Mouse (Mus musculus) lung, embryonic 14.5 days (tissue): ENCODE data around the gene Gna14. TPM values are rescaled to one million over a fixed set of nuclear protein-coding genes. Genes with fewer than 3 reads are reported as not detected.

Experiments used
- ATAC-seq: fragments of 200-750 bp; cut with Nextera tagmentation; 2 replicates; pipeline ENCODE4 v1.8.0; 2017; ENCODE audit warnings: mild to moderate bottlenecking, moderate TSS enrichment, moderate library complexity; ENCODE audit not compliant: insufficient read depth
- DNase-seq: peaks from one replicate; pipeline ENCODE4 v3.0.0-alpha.2; 2015
- H3K27ac ChIP-seq: fragments of 300-500 bp; sonication (generic); 2 replicates; pipeline ENCODE4 v1.5.1; 2014; ENCODE audit warnings: low read depth, mild to moderate bottlenecking, moderate library complexity
- H3K27me3 ChIP-seq: fragments of 300-500 bp; sonication (generic); 2 replicates; pipeline ENCODE4 v1.6.1; 2014; ENCODE audit warnings: low read length, control low read depth; ENCODE audit not compliant: insufficient read depth
- H3K36me3 ChIP-seq: fragments of 300-500 bp; sonication (generic); 2 replicates; pipeline ENCODE4 v1.6.1; 2014; ENCODE audit warnings: control low read depth; ENCODE audit not compliant: insufficient read depth
- H3K4me1 ChIP-seq: fragments of 300-500 bp; sonication (generic); 2 replicates; pipeline ENCODE4 v1.6.1; 2014; ENCODE audit warnings: antibody characterized with exemption, control low read depth; ENCODE audit not compliant: insufficient read depth
- H3K4me2 ChIP-seq: fragments of 300-500 bp; sonication (generic); 2 replicates; pipeline ENCODE4 v1.6.1; 2014; ENCODE audit warnings: mild to moderate bottlenecking
- H3K4me3 ChIP-seq: fragments of 300-500 bp; sonication (generic); 2 replicates; pipeline ENCODE4 v1.5.1; 2014; ENCODE audit warnings: low read depth, low read length
- H3K9ac ChIP-seq: fragments of 300-500 bp; sonication (generic); 2 replicates; pipeline ENCODE4 v1.6.1; 2014
- H3K9me3 ChIP-seq: fragments of 300-500 bp; sonication (generic); 2 replicates; pipeline ENCODE4 v1.6.1; 2016; ENCODE audit warnings: low read depth, low read length, control low read depth
- CTCF ChIP-seq: IDR thresholded peaks from 2 replicates; pipeline ENCODE4 v1.5.1; 2016; ENCODE audit warnings: antibody characterized with exemption, low read depth
- WGBS: fragments of 180-500 bp; shearing (Covaris S2); extraction: QIAGEN DNeasy Blood & Tissue Kit; methylation state at CpG from one replicate; pipeline ENCODE4 v1.1.7; 2014; 5-methylcytosine and 5-hydroxymethylcytosine counted together
- polyA plus RNA-seq: library from polyadenylated mRNA; unstranded; fragments of >200 nt; fragmentation: Nextera tagmentation; extraction: Ambion mirVana; gene quantifications from 2 replicates; pipeline ENCODE4 v1.2.1, GENCODE M21; 2014

Gene Gna14
- polyA plus RNA-seq, 1 experiment from 2014 or later, result 13.4 TPM

- 32% methylated on average over 3 of the region's 3 CpGs for WGBS
- no peak overlapping the region for H3K27ac ChIP-seq
- peak; percentile 58 for DNase-seq
- H3K9me3 ChIP-seq, result no peaks in the 10 kb centered on the region
- H3K36me3 ChIP-seq, result no peaks in the 10 kb centered on the region
- TF ChIP-seq CTCF, result no peak
- H3K4me2 ChIP-seq, result no peak overlapping the region
- no peaks in the 10 kb centered on the region for H3K27me3 ChIP-seq
- no peak overlapping the region for H3K4me3 ChIP-seq
- H3K9ac ChIP-seq, result no peak overlapping the region
- 0 out of 2 replicates have a peak, but pooled peaks cover 5% of the 10 kb centered on the region for H3K4me1 ChIP-seq
- peak; percentile 71; the same call in 1 of the 2 replicates for ATAC-seq
Measured at GRCm38 (mm10) chr19:16528225-16528828, 92.8 kb downstream of the Gna14 start.

- Histone ChIP-seq H3K36me3 (no peaks in the 10 kb centered on the region), H3K4me3 (no peak overlapping the region), H3K4me2 (no peak overlapping the region), H3K9ac (no peak overlapping the region), H3K27me3 (no peaks in the 10 kb centered on the region), H3K9me3 (no peaks in the 10 kb centered on the region), H3K27ac (no peak overlapping the region), H3K4me1 (0 out of 2 replicates have a peak, but pooled peaks cover 5% of the 10 kb centered on the region)
- DNase-seq (peak; percentile 42), ATAC-seq (no peak)
- peak; percentile 73 for TF ChIP-seq CTCF
Measured at GRCm38 (mm10) chr19:16529293-16529920, 93.8 kb downstream of the Gna14 start.

GRCm38 (mm10) chr19:16529999-16530398 lies 94.4 kb downstream of the Gna14 start:
- no peak for TF ChIP-seq CTCF
- H3K9ac ChIP-seq, result no peak overlapping the region
- ATAC-seq, result no peak
- no peak for DNase-seq
- no peaks in the 10 kb centered on the region for H3K9me3 ChIP-seq
- H3K4me1 ChIP-seq, result 0 out of 2 replicates have a peak, but pooled peaks cover 5% of the 10 kb centered on the region
- no peak overlapping the region for H3K27ac ChIP-seq
- H3K36me3 ChIP-seq, result no peaks in the 10 kb centered on the region
- 70% methylated on average over 4 of the region's 4 CpGs for WGBS
- no peaks in the 10 kb centered on the region for H3K27me3 ChIP-seq
- H3K4me2 ChIP-seq, result no peak overlapping the region
- no peak overlapping the region for H3K4me3 ChIP-seq

- Histone ChIP-seq H3K4me3 (no peak overlapping the region), H3K9ac (no peak overlapping the region), H3K27me3 (no peaks in the 10 kb centered on the region), H3K9me3 (no peaks in the 10 kb centered on the region), H3K4me1 (no peaks in the 10 kb centered on the region), H3K27ac (no peak overlapping the region), H3K4me2 (no peak overlapping the region), H3K36me3 (no peaks in the 10 kb centered on the region)
- TF ChIP-seq CTCF, result no peak
- DNase-seq (no peak), ATAC-seq (no peak)
- 68% methylated on average over 2 of the region's 2 CpGs for WGBS
Measured at GRCm38 (mm10) chr19:16534311-16534710, 98.7 kb downstream of the Gna14 start.

GRCm38 (mm10) chr19:16538416-16538815 lies 102.9 kb downstream of the Gna14 start:
- H3K9ac ChIP-seq, result no peak overlapping the region
- ATAC-seq (no peak), DNase-seq (no peak)
- no peak overlapping the region for H3K27ac ChIP-seq
- no peak overlapping the region for H3K4me2 ChIP-seq
- no peaks in the 10 kb centered on the region for H3K36me3 ChIP-seq
- TF ChIP-seq CTCF, result no peak
- no peaks in the 10 kb centered on the region for H3K27me3 ChIP-seq
- H3K4me3 ChIP-seq, result no peak overlapping the region
- H3K9me3 ChIP-seq, result no peaks in the 10 kb centered on the region
- WGBS, result 84% methylated on average over 2 of the region's 2 CpGs
- no peaks in the 10 kb centered on the region for H3K4me1 ChIP-seq

GRCm38 (mm10) chr19:16543688-16544087 lies 108.1 kb downstream of the Gna14 start:
- Histone ChIP-seq H3K9me3 (no peaks in the 10 kb centered on the region), H3K27me3 (no peaks in the 10 kb centered on the region), H3K4me3 (no peak overlapping the region), H3K4me1 (no peaks in the 10 kb centered on the region), H3K9ac (no peak overlapping the region), H3K4me2 (no peak overlapping the region), H3K36me3 (no peaks in the 10 kb centered on the region), H3K27ac (no peak overlapping the region)
- TF ChIP-seq CTCF, result no peak
- no peak for ATAC-seq
- WGBS, result 86% methylated on average over 4 of the region's 4 CpGs
- no peak for DNase-seq

GRCm38 (mm10) chr19:16556988-16557387 lies 121.4 kb downstream of the Gna14 start:
- no peaks in the 10 kb centered on the region for H3K4me1 ChIP-seq
- 26% methylated on average over 8 of the region's 8 CpGs for WGBS
- no peak for TF ChIP-seq CTCF
- DNase-seq (peak; percentile 78), ATAC-seq (peak; percentile 56; the same call in 1 of the 2 replicates)
- peak overlapping the region; percentile 1; the same call in 1 of the 2 replicates for H3K27ac ChIP-seq
- H3K4me3 ChIP-seq, result no peak overlapping the region
- H3K4me2 ChIP-seq, result no peak overlapping the region
- H3K27me3 ChIP-seq, result no peaks in the 10 kb centered on the region
- no peaks in the 10 kb centered on the region for H3K36me3 ChIP-seq
- no peaks in the 10 kb centered on the region for H3K9me3 ChIP-seq
- H3K9ac ChIP-seq, result no peak overlapping the region
